Mouse (Mus musculus): ENCODE measurements around the gene H2-K1.

GRCm38 (mm10) chr17:34029890-34030595, 29.9 kb upstream of the H2-K1 start:
- TF ChIP-seq GATA1 (IDR thresholded peaks at IDR 0.05; ENCODE audit: low read length) = no peak
- no peak for TF ChIP-seq TAL1 (IDR thresholded peaks at IDR 0.05; ENCODE audit: low read length)

All from erythroblast, embryonic 14.5 days (primary cell).